Mouse (Mus musculus) ES-Bruce4 (cell line): Measurements from ENCODE around the gene Pgbd5.

Experiments used
- CTCF ChIP-seq: IDR thresholded peaks from one replicate; pipeline ENCODE4 v1.8.1; 2011; ENCODE audit warnings: low read depth, low read length
- POLR2A ChIP-seq: IDR thresholded peaks from one replicate; pipeline ENCODE4 v1.8.1; 2011; ENCODE audit warnings: low read length; ENCODE audit not compliant: insufficient read depth

GRCm38 (mm10) chr8:124368213-124368612 lies 71.2 kb downstream of the Pgbd5 start:
- peak; percentile 98 for TF ChIP-seq CTCF
- TF ChIP-seq POLR2A = no peak
